Mouse (Mus musculus) olfactory bulb, adult 2 months (tissue): Measurements from ENCODE around the gene Thsd4. TPM values are rescaled to one million over a fixed set of nuclear protein-coding genes. Genes with fewer than 3 reads are reported as not detected.
"Not testable (repeated sequence)": the region's sequence is repeated elsewhere in the genome, so short reads cannot be mapped to it uniquely, and the experiment has no call there.

Experiments used
- H3K27ac ChIP-seq: fragments of 200-500 bp; 2 replicates; pipeline ENCODE4 v1.5.1; 2012; ENCODE audit warnings: low read depth, low read length; ENCODE audit not compliant: insufficient read depth
- H3K4me1 ChIP-seq: fragments of 200-500 bp; 2 replicates; pipeline ENCODE4 v1.6.1; 2012; ENCODE audit warnings: low read length; ENCODE audit not compliant: control insufficient read depth, insufficient read depth
- H3K4me3 ChIP-seq: fragments of 200-500 bp; 2 replicates; pipeline ENCODE4 v1.5.1; 2012; ENCODE audit warnings: mild to moderate bottlenecking, low read depth, low read length, moderate library complexity; ENCODE audit not compliant: insufficient read depth
- CTCF ChIP-seq: fragments of 200-500 bp; IDR thresholded peaks from 2 replicates; pipeline ENCODE4 v1.5.1; 2012; ENCODE audit warnings: low read depth, mild to moderate bottlenecking, low read length, moderate library complexity; ENCODE audit not compliant: insufficient read depth
- POLR2A ChIP-seq: fragments of 200-500 bp; IDR thresholded peaks from 2 replicates; pipeline ENCODE4 v1.6.1; 2012; ENCODE audit warnings: mild to moderate bottlenecking, low read depth, low read length, moderate library complexity; ENCODE audit not compliant: insufficient read depth
- WGBS: fragments of 180-500 bp; shearing (Covaris S2); methylation state at CpG from one replicate; pipeline ENCODE4 v1.1.7; 2018; 5-methylcytosine and 5-hydroxymethylcytosine counted together
- polyA plus RNA-seq: library from polyadenylated mRNA; stranded (reverse); fragments of >200 nt; gene quantifications from 2 replicates; pipeline ENCODE4 v1.2.4, GENCODE M21; 2012; ENCODE audit warnings: low replicate concordance; ENCODE audit not compliant: missing spikeins, insufficient read depth, insufficient read length

Gene Thsd4
- polyA plus RNA-seq, 1 experiment = not detected

DNA sequence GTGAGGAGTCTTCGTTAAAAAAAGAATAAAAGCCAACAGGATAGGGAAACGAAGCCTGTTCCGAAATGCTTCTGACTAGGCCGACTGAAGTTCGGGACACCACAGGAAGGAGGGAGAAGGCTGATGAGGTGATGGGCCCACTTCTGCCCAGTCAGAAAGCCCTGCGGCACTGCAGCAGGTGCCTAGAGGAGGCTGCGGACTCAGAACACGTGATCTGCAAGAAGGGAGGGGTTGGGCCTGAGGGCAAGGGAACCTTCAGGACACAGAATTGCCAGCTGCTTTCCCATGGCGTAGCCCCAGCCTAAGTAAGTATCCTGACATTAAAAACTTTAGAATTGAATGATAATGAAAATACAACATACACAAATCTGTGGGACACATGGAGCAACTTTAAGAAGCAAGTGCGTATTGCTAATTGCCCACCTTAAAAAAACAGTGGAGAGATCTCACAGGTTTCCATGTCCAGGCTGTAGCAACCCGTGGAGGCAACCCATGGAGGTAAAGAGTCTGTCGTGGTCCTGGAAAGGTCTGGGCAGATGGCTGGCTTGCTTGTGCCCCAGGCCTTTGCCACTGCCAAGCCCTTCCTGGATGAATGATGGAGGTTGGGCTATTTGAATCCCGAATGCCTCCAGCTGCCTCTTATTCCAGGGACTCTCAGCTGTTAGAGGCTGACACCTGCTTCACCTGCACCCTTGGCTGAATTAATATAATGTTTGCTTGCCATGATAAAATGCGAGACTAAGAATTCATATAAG is 560.5 kb downstream of the Thsd4 start:
- Histone ChIP-seq H3K4me3 (no peak overlapping the region), H3K27ac (no peak overlapping the region), H3K4me1 (peaks cover 9% of the 10 kb centered on the region; the same call in 1 of the 2 replicates)
- TF ChIP-seq CTCF (no peak), POLR2A (no peak)
- WGBS = 66% methylated on average over 14 of the region's 14 CpGs

DNA sequence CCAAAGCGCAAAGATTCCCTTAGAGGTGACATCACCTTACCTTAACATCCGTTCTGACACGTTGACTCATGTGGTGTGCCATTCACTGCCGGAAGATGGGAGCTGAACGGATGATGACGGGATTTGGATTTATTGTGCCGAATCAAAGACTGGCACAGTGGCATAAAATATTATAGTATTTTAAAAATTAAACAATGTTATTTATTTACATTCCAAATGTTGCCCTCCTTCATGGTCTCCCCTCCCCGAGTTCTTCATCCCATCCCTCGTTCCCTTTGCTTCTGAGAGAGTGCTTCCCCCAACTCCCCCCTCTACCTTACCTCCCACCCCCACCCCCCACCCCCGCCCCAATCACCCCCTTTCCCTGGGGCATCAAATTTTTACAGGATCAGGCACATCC is 561.3 kb downstream of the Thsd4 start, which contains the start of gene Nr2e3:
TSS of gene Nr2e3 (minus strand) at position 101 of the 400 bp plus-strand sequence.
- no peak within 1 kb of the TSS for H3K27ac ChIP-seq
- H3K4me3 ChIP-seq = no peak within 1 kb of the TSS
- H3K4me1 ChIP-seq = peaks cover 9% of the 10 kb centered on the region; the same call in 1 of the 2 replicates
- no peak for TF ChIP-seq CTCF
- no peak for TF ChIP-seq POLR2A
- WGBS = 88% methylated on average over 10 of the region's 10 CpGs

DNA sequence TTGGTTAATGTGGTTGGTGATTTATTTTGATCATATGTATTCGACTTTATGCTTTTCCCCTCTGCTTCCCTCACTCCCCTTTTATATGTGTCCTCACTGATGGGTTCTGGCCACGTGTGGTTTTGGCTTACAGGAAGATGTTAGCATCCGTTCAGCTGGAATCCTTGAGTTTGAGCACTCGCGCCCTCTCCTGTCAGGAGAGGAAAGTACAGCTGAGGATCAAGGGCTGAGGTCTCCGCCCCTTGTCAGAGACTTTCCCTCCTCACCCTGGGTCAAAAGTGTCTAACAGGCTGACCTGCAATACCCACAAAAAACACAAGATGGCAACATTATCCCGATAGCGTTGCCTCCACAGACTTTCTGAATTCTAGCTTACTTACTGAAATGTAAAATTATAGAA is 562.6 kb downstream of the Thsd4 start:
- Histone ChIP-seq H3K27ac (no peak overlapping the region), H3K4me1 (peaks cover 5% of the 10 kb centered on the region; the same call in 1 of the 2 replicates), H3K4me3 (no peak overlapping the region)
- WGBS = 3% methylated on average over 8 of the region's 8 CpGs
- TF ChIP-seq POLR2A (no peak), CTCF (peak; percentile 55)

DNA sequence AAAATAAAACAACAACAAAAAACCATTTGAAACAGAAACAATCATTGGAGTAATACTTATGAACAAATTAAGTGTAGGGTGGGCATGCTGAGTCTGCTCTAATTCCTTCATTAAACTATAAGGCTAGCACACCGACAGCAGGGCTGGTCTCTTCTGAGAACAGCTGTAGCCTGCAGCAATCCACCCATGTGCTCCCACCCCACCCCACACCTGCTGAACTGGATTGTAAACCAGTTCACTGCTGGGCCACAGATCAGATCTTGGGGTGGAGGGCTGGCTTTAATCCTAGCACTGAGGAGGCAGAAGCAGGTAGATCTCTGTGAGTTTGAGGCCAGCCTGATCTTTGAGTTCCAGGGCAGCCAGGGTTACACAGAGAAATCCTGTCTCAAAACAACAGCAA is 563.7 kb downstream of the Thsd4 start:
- not testable (repeated sequence) for H3K27ac ChIP-seq, H3K4me3 ChIP-seq, H3K4me1 ChIP-seq
- 63% methylated on average over 1 of the region's 1 CpGs for WGBS

DNA sequence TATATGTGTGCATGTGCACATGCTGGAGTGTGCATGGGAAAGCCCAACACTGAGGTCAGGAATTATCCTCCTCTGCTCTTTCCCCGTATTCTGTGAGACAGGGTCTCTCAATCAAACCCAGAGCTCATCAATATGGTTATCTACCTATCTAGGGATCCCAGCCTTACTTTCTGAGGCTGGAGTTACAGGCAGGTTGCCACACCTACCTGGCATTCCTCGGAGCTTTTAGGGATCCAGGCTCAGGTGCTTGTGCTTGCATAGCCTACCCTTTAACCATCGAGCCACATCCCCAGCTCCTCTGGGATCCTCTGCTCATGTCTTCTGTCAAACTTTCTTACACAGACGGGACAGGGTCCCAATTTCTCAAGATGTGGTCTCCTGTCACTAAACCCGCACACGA is 565.4 kb downstream of the Thsd4 start:
- Histone ChIP-seq H3K4me3 (no peak overlapping the region), H3K27ac (no peak overlapping the region), H3K4me1 (peaks cover 2% of the 10 kb centered on the region; the same call in 1 of the 2 replicates)
- 57% methylated on average over 6 of the region's 6 CpGs for WGBS
- TF ChIP-seq CTCF = no peak
- no peak for TF ChIP-seq POLR2A

DNA sequence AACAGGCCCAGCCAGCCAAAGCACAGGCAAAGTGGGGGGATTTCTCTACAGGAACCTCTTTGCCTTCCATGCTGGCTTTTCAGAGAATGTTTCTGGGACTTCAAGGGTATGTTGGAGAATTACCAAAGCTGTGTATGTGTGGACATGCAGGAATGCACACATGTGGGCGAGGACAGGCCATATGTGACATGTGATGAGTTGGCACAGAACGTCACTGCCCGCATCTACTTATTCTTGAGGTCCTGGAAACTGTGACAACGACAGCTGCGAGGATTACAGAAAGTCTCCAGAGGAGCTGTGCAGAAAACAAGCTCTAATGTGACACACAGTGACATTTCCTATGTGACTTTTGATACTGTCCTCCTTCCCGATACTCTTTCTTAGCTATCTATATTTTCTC is 566.2 kb downstream of the Thsd4 start:
- Histone ChIP-seq H3K4me3 (no peak overlapping the region), H3K27ac (no peak overlapping the region), H3K4me1 (peaks cover 2% of the 10 kb centered on the region; the same call in 1 of the 2 replicates)
- TF ChIP-seq CTCF (no peak), POLR2A (no peak)
- WGBS = 89% methylated on average over 6 of the region's 6 CpGs

DNA sequence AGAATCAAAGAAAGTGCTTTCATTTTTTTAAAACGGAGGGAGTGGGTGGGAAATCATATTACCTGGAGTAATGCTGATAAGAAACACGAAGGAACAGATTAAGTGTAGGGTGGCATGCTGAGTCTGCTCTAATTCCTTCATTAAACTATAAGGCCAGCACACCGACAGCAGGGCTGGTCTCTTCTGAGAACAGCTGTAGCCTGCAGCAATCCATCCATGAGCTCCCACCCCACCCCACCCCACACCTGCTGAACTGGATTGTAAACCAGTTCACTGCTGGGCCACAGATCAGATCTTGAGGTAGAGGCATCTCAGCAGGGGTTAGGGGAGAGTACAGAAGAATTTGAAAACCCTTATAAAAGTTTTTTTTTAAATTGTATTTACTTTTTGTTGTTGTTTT is 566.6 kb downstream of the Thsd4 start:
- TF ChIP-seq CTCF (no peak), POLR2A (no peak)
- Histone ChIP-seq H3K27ac (no peak overlapping the region), H3K4me1 (peaks cover 2% of the 10 kb centered on the region; the same call in 1 of the 2 replicates), H3K4me3 (no peak overlapping the region)
- WGBS = 83% methylated on average over 3 of the region's 3 CpGs

DNA sequence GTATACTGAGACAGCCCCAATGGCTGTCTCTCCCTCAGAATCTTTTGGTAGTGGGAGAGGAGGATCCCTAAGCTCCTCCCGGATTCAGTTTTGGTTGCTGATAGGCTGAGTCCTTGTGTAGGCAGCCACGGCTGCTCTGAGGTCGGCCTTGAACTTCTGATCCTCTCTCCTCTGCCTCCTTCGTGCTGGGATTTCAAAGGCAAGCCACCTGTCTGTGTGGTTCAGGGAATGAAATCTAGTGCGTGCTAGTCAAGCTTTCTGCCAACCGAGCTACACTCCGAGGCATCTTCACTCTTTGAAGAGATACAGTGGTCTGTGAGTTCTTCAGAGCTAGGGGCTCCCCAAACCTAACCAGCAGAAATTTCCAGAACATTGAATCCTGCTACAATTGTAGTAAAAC is 568.3 kb downstream of the Thsd4 start:
- Histone ChIP-seq H3K4me1 (no peaks in the 10 kb centered on the region), H3K27ac (no peak overlapping the region), H3K4me3 (no peak overlapping the region)
- 95% methylated on average over 7 of the region's 7 CpGs for WGBS
- TF ChIP-seq POLR2A = no peak
- no peak for TF ChIP-seq CTCF

DNA sequence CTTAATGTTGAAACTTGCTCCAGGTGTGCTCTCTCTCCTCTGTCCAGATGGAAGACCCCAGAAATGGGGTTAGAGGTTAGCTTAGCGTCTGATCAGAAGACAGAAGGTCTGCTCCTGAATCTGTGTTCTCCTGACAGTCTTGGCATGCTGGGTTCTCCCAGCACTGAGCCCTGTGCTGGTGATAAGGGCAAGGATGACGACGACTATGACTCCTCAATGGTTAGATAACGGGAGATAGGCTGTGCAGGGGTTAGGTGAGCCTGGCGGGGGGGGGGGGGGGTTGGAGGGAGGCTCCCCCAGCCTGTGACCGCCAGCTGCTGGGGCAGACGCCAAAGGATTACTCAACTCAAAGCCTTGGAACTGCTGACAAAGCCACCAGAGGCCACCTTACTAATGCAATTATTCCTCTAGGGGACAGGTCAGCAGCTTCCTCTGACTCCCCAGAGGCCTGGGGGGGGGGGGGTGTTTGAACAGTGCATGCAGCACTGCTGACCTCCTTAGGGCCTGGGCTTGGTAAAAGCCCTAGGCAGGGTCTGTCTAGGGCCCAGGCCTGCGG is 569.3 kb downstream of the Thsd4 start:
- no peak overlapping the region for H3K27ac ChIP-seq
- 0 out of 2 replicates have a peak, but pooled peaks cover 3% of the 10 kb centered on the region for H3K4me1 ChIP-seq
- TF ChIP-seq CTCF = no peak
- TF ChIP-seq POLR2A = no peak
- 87% methylated on average over 8 of the region's 8 CpGs for WGBS
- H3K4me3 ChIP-seq = no peak overlapping the region

DNA sequence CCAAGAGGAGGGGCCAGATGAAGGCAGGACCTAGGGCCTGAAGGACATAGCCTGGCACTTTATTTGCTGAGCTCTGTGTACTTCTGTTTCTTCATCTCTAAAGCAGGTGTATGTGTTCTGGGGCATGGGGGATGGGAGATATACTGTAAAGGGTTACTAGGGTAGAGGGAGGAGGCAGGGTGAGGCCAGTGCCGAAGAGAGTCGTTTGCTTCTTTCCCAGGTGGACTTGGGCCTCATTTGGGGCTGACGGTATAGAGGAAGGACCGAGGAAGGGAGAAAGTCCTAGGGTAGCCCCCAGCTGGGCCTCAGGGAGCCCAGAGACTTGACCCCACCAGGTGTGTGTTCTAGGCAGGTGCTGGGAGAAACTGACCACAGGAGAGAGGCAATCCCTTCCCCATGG is 569.9 kb downstream of the Thsd4 start:
- Histone ChIP-seq H3K4me3 (no peak overlapping the region), H3K27ac (no peak overlapping the region), H3K4me1 (0 out of 2 replicates have a peak, but pooled peaks cover 3% of the 10 kb centered on the region)
- TF ChIP-seq CTCF = no peak
- 91% methylated on average over 4 of the region's 4 CpGs for WGBS
